Mouse (Mus musculus) embryonic facial prominence, embryonic 12.5 days (tissue): ENCODE results near the gene Tmbim4. TPM values are rescaled to one million over a fixed set of nuclear protein-coding genes. Genes with fewer than 3 reads are reported as not detected.

Source experiments
- ATAC-seq: fragments of 200-750 bp; cut with Nextera tagmentation; 2 replicates; pipeline ENCODE4 v1.8.0; 2017; ENCODE audit not compliant: insufficient number of reproducible peaks, insufficient read depth, low FRiP score, low TSS enrichment
- H3K27ac ChIP-seq: fragments of 300-500 bp; sonication (generic); 2 replicates; pipeline ENCODE4 v1.5.1; 2016; ENCODE audit warnings: mild to moderate bottlenecking
- H3K27me3 ChIP-seq: fragments of 300-500 bp; sonication (generic); 2 replicates; pipeline ENCODE4 v1.6.1; 2016; ENCODE audit warnings: mild to moderate bottlenecking, moderate library complexity
- H3K36me3 ChIP-seq: fragments of 300-500 bp; sonication (generic); 2 replicates; pipeline ENCODE4 v1.6.1; 2016; ENCODE audit warnings: mild to moderate bottlenecking
- H3K4me1 ChIP-seq: fragments of 300-500 bp; sonication (generic); 2 replicates; pipeline ENCODE4 v1.6.1; 2016
- H3K4me2 ChIP-seq: fragments of 300-500 bp; sonication (generic); replicated peaks from 2 replicates; pipeline ENCODE4 v1.6.1; 2016; ENCODE audit warnings: mild to moderate bottlenecking, moderate library complexity
- H3K4me3 ChIP-seq: fragments of 300-500 bp; sonication (generic); 2 replicates; pipeline ENCODE4 v1.5.1; 2016; ENCODE audit warnings: mild to moderate bottlenecking
- H3K9ac ChIP-seq: fragments of 300-500 bp; sonication (generic); 2 replicates; pipeline ENCODE4 v1.6.1; 2016; ENCODE audit warnings: mild to moderate bottlenecking, moderate library complexity
- H3K9me3 ChIP-seq: fragments of 300-500 bp; sonication (generic); 2 replicates; pipeline ENCODE4 v1.6.1; 2016; ENCODE audit warnings: mild to moderate bottlenecking, moderate library complexity
- WGBS: fragments of 180-500 bp; shearing (Covaris S2); methylation state at CpG from one replicate; pipeline ENCODE4 v1.1.7; 2016; 5-methylcytosine and 5-hydroxymethylcytosine counted together
- polyA plus RNA-seq: library from polyadenylated mRNA; unstranded; fragments of >200 nt; fragmentation: Nextera tagmentation; extraction: Ambion mirVana; gene quantifications from 2 replicates; pipeline ENCODE4 v1.2.1, GENCODE M21; 2016

Gene Tmbim4
- polyA plus RNA-seq, 1 experiment from 2014 or later = 67.8 TPM

DNA sequence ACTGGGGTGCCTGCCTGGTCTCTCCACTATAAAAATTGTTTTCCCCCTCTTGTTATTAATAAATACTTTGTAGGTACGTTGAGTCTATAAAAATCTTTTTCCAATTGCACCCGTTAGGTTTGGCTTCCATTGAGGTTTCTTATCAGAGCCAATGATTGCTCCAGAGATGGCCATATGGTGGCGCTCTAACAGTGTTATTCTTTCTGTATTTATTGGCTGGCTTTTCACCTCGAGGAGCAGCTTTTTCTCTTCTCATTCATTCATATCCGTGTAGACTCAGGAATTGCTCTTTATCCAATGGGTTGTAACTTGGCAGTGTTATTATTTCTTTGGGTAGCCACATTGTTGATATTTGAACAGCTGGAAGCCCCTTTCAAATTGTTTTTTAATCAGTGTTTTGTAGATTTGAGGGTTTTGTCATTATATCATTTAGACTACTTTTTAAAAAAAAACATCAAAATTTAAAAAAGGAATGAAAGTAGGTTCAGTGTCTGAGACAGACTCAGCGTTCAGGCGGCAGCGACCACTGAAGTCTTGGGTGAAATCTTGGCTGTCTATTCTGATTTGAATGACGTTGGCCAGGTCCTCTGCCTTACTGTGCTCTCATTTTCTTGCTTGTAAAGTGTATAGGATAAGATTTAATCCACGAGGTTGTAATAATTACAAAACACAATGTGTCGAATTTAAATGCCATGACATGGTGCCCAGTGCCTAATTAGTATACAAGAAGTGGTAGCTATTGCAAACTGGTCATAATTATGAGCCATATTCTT is 49.7 kb downstream of the Tmbim4 start:
- no peak overlapping the region for H3K27ac ChIP-seq
- no peaks in the 10 kb centered on the region for H3K36me3 ChIP-seq
- WGBS = 42% methylated on average over 11 of the region's 11 CpGs
- no peaks in the 10 kb centered on the region for H3K9me3 ChIP-seq
- no peak overlapping the region for H3K4me2 ChIP-seq
- ATAC-seq = no peak
- H3K9ac ChIP-seq = no peak overlapping the region
- no peaks in the 10 kb centered on the region for H3K27me3 ChIP-seq
- H3K4me1 ChIP-seq = peaks cover 36% of the 10 kb centered on the region
- no peak overlapping the region for H3K4me3 ChIP-seq

DNA sequence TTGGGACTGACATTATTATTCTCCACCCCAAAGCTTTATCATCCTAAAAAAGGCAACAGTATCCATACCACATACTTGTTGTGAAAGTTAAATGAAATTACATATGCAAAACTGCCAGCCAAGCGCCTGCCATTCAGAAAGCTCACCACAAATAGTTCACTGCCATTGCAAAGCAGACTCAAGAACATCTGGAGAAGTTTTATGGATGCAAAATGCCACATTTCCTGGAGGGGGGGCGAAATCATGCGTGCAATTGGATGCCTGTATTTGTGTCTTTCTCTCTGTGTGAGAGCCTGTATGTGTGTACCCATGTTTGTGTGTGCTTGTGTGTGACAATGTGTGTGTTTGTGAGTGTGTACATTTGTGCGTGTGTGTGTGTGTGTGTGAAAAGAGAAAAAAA is 50.4 kb downstream of the Tmbim4 start:
- no peak for ATAC-seq
- WGBS = 56% methylated on average over 4 of the region's 4 CpGs
- Histone ChIP-seq H3K4me2 (no peak overlapping the region), H3K27me3 (no peaks in the 10 kb centered on the region), H3K9me3 (no peaks in the 10 kb centered on the region), H3K9ac (no peak overlapping the region), H3K27ac (peak overlapping the region; percentile 70; the same call in 1 of the 2 replicates), H3K36me3 (no peaks in the 10 kb centered on the region), H3K4me3 (no peak overlapping the region), H3K4me1 (peaks cover 29% of the 10 kb centered on the region)

DNA sequence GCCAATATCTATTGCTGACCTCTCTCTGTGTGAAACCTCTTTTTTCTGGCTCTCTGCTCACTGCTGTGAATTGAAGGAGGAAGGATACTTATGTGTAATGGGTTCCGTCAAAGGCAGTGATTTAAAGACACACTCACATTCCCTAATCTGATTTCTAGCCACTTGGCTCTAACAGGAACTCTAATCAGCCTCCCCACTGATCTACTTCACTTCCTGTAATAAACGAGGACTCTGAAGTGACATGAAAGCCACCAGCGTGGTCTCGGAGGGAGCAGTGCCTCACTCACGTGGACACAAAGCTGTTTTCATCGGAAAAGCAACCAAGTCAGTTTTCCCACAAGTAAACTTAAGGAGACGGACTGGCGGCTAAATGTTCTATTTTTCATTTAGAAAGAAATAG is 51.4 kb downstream of the Tmbim4 start:
- Histone ChIP-seq H3K4me3 (no peak overlapping the region), H3K4me1 (peaks cover 20% of the 10 kb centered on the region; the same call in 1 of the 2 replicates), H3K9me3 (no peaks in the 10 kb centered on the region), H3K27ac (no peak overlapping the region), H3K36me3 (no peaks in the 10 kb centered on the region), H3K9ac (no peak overlapping the region), H3K27me3 (no peaks in the 10 kb centered on the region), H3K4me2 (no peak overlapping the region)
- ATAC-seq = no peak
- 35% methylated on average over 8 of the region's 8 CpGs for WGBS

DNA sequence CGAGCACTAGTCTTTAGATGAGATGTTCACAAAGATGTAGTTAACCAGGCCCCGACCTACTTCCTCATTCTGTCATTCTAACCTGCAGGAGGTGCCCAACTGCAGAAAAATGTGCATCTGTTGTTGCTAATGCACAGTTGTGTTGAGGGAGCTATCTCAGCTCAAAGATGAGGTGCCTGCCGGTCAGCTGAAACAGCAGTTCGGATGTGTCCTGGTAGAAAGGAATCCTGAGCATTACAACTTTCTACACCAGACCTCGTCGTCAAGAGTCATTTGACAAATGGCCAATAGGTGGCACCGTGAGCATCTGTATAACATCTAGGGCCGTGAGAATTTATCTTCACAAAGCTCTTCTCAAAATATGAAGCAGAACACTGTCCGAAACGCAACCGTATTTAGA is 55.8 kb downstream of the Tmbim4 start:
- no peak overlapping the region for H3K4me2 ChIP-seq
- ATAC-seq = 0 out of 2 replicates have a peak, but pooled peaks have one; percentile 47
- H3K4me1 ChIP-seq = peaks cover 11% of the 10 kb centered on the region; the same call in 1 of the 2 replicates

DNA sequence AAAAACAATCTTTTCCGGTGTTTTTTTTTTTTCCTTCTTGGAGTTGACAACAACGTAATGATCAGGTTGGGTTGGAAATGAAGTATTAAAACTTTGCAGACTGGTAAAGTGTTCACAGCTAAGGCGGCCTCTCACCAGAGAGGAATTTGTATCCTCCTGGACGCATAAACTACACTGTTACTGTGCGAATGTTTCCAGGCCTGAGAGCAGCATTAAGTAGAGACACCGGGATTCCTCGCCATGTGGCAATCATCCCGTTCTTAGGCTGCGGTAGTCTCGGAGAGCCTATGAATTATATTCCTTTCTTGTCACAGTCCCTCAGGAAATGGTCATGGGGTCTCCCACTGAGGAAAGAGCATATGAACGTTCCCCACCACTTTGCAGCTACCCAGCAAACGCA is 66.4 kb downstream of the Tmbim4 start:
- H3K9me3 ChIP-seq = 0 out of 2 replicates have a peak, but pooled peaks cover 3% of the 10 kb centered on the region
- H3K27ac ChIP-seq = no peak overlapping the region
- no peaks in the 10 kb centered on the region for H3K36me3 ChIP-seq
- no peak overlapping the region for H3K4me2 ChIP-seq
- no peak overlapping the region for H3K9ac ChIP-seq
- no peaks in the 10 kb centered on the region for H3K27me3 ChIP-seq
- 65% methylated on average over 12 of the region's 12 CpGs for WGBS
- peaks cover 22% of the 10 kb centered on the region for H3K4me1 ChIP-seq
- H3K4me3 ChIP-seq = no peak overlapping the region
- ATAC-seq = no peak

More for the DNA sequence above, 55.8 kb downstream of the Tmbim4 start:
- H3K27me3 ChIP-seq = no peaks in the 10 kb centered on the region
- WGBS = 25% methylated on average over 11 of the region's 11 CpGs
- H3K27ac ChIP-seq = no peak overlapping the region
- H3K4me3 ChIP-seq = no peak overlapping the region
- no peaks in the 10 kb centered on the region for H3K9me3 ChIP-seq
- no peaks in the 10 kb centered on the region for H3K36me3 ChIP-seq
- H3K9ac ChIP-seq = no peak overlapping the region

DNA sequence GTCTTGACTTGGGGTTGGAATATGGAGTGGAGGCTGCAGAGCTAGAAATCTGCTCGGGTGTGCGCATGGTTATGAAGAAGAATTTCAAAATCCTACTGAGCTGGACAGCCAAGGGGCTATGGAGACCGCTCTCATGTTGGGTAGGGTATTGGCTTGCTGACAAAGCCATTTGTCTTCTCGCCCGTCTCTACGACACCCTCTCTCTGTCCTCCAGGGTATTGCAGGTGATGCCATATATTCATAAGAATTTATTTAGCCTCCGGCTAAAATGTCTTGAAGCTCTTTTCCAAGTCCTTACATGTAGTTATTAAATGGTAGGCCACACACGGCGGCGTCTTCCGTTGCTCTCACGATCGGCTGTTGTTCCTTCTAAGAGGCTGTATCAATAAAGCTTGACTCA is 68.6 kb downstream of the Tmbim4 start:
- Histone ChIP-seq H3K4me3 (no peak overlapping the region), H3K4me1 (peaks cover 42% of the 10 kb centered on the region), H3K27me3 (no peaks in the 10 kb centered on the region), H3K9ac (no peak overlapping the region), H3K36me3 (no peaks in the 10 kb centered on the region), H3K4me2 (no peak overlapping the region), H3K27ac (no peak overlapping the region), H3K9me3 (no peaks in the 10 kb centered on the region)
- ATAC-seq = no peak
- whole genome bisulfite sequencing = 95% methylated on average over 13 of the region's 13 CpGs

DNA sequence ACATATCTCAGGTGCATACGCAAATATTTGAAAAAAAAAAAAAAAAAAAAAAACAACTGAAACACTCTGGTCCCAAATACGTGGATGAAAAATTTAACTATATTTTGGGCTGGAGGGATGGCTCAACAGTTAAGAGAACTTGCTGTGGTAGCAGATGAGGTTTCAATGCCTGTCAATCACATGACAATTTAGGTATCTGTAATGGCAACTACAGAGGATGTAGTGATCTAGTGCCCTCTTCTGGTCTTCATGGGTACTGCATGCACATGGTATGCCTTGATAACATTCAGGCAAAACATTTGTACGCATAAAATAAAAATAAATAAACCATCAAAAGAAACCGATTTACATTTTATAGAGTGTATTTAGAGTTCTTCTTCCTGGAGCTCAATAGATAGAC is 69.4 kb downstream of the Tmbim4 start:
- 0 out of 2 replicates have a peak overlapping the region, but pooled peaks have one; percentile 88 for H3K27ac ChIP-seq
- peaks cover 42% of the 10 kb centered on the region for H3K4me1 ChIP-seq
- H3K4me2 ChIP-seq = no peak overlapping the region
- 74% methylated on average over 4 of the region's 4 CpGs for WGBS
- H3K27me3 ChIP-seq = no peaks in the 10 kb centered on the region
- no peak overlapping the region for H3K9ac ChIP-seq
- H3K9me3 ChIP-seq = no peaks in the 10 kb centered on the region
- no peaks in the 10 kb centered on the region for H3K36me3 ChIP-seq
- no peak for ATAC-seq
- no peak overlapping the region for H3K4me3 ChIP-seq

DNA sequence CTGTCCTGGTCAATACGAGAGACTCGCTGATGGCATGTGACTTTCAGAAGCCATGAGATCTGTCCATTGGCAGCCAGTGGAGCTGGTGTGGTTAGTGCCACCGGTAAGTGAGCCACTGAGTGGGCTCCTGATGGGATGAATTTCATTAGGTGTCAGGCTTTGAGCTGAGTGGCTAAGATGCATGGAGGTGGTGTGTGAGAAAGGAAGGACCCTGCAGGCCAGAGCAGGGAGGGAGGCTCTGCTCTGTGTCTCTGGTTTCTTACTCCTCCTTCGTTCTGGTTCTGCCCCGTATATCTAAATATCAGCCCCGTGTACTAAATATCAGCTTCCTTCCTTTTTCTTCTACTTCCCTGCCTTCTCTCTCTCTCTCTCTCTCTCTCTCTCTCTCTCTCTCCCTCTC is 69.9 kb downstream of the Tmbim4 start:
- H3K4me3 ChIP-seq = no peak overlapping the region
- peak overlapping the region; percentile 88 for H3K27ac ChIP-seq
- 0 out of 2 replicates have a peak overlapping the region, but pooled peaks have one; percentile 21 for H3K9ac ChIP-seq
- H3K4me2 ChIP-seq = peak overlapping the region; percentile 52
- no peak for ATAC-seq
- 71% methylated on average over 6 of the region's 6 CpGs for WGBS
- H3K27me3 ChIP-seq = no peaks in the 10 kb centered on the region
- peaks cover 42% of the 10 kb centered on the region for H3K4me1 ChIP-seq
- no peaks in the 10 kb centered on the region for H3K36me3 ChIP-seq
- H3K9me3 ChIP-seq = no peaks in the 10 kb centered on the region

DNA sequence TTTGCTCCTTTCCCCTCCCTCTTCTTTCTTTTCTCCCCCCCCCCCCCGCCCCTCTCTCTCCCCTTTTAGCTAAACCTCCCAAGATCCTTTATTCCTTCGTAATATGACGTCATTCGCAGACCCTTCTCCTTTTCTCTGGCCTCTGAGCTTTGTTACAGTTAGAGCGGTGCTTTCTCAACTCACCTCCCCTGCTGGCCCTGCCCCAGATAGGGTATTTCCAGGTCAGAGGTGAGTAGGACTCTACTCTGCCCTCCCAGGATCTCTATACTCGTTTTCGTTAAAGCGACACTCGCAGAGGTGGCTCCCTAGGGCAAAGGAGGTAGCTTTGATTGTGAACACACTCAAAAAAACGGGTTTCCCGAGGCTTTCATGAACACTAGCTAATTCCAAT is 70.5 kb downstream of the Tmbim4 start:
- H3K27me3 ChIP-seq = no peaks in the 10 kb centered on the region
- ATAC-seq = peak; percentile 37; the same call in 1 of the 2 replicates

DNA sequence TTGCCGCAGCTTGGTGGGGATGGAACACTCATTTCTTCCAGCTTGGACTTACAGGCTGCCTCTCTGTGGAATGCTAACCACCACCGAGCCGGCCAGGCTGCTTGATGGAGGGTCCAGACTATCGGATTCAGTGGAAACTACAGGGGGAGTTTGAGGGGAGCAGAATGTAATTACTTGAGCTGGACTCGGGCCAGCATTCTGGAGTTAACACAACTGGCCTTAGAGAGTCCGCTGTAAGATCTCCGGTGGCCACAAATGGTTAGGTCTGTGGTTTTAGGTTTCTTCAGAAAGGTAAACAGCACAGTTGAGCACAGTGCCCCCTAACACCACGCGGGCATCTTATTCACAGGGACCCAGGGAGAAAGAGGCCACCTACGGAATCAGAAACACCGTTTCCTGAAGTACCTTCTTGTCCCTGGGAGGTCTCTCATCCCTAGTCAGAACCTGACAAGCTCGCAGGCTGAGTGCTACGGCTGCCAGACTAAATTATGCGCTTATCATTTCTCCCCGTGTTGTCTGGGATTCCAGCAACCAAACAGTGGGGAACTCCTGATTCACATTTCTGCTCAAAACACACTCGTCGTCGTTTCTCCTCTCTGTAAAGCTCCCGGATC is 71.0 kb downstream of the Tmbim4 start:
- Histone ChIP-seq H3K27me3 (no peaks in the 10 kb centered on the region), H3K9me3 (no peaks in the 10 kb centered on the region), H3K9ac (peak overlapping the region; percentile 21), H3K4me3 (peak overlapping the region; percentile 17), H3K27ac (peak overlapping the region; percentile 88), H3K4me1 (peaks cover 50% of the 10 kb centered on the region), H3K36me3 (no peaks in the 10 kb centered on the region), H3K4me2 (peak overlapping the region; percentile 52)
- peak; percentile 89 for ATAC-seq
- 4% methylated on average over 19 of the region's 19 CpGs for WGBS

More for the DNA sequence above, 70.5 kb downstream of the Tmbim4 start:
- Histone ChIP-seq H3K4me3 (peak overlapping the region; percentile 17), H3K4me1 (peaks cover 47% of the 10 kb centered on the region), H3K4me2 (peak overlapping the region; percentile 52), H3K9me3 (no peaks in the 10 kb centered on the region), H3K9ac (peak overlapping the region; percentile 21), H3K27ac (peak overlapping the region; percentile 88), H3K36me3 (no peaks in the 10 kb centered on the region)
- 9% methylated on average over 10 of the region's 11 CpGs for WGBS

DNA sequence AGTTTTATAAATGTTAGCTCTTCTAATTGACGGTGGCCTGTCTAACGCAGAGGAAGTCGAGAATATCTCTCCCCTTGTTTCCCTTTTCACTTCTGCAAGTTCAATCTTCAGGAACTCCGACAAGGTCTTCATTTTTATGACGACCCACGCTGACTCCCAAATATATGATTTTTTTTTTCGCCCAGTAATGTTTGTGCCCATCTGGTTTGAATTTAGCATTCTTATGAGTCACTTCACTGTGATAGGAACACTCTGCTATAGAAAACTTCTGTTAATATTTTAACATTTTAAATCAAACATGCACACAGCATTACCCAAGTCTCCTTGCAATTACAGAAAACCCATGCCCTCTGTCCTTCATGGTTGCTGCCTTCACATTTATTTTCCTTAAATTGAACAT is 71.9 kb downstream of the Tmbim4 start:
- Histone ChIP-seq H3K27ac (peak overlapping the region; percentile 88), H3K27me3 (no peaks in the 10 kb centered on the region), H3K9ac (no peak overlapping the region), H3K4me2 (peak overlapping the region; percentile 52; the same call in 1 of the 2 replicates), H3K4me1 (peaks cover 49% of the 10 kb centered on the region), H3K4me3 (no peak overlapping the region), H3K36me3 (no peaks in the 10 kb centered on the region), H3K9me3 (no peaks in the 10 kb centered on the region)
- 26% methylated on average over 7 of the region's 7 CpGs for WGBS
- no peak for ATAC-seq
